Mouse (Mus musculus): ENCODE measurements around the gene Apbb2.

- TF ChIP-seq GATA1 (IDR thresholded peaks at IDR 0.05; ENCODE audit: borderline replicate concordance, low read length) (no peak), FLI1 (IDR thresholded peaks at IDR 0.05; ENCODE audit: low read length) (no peak)
Observed at GRCm38 (mm10) chr5:66421230-66421629, 197.4 kb downstream of the Apbb2 start.
